Comparison of ENCODE assay signal across 22 mouse cellular contexts in the genomic region with DNA sequence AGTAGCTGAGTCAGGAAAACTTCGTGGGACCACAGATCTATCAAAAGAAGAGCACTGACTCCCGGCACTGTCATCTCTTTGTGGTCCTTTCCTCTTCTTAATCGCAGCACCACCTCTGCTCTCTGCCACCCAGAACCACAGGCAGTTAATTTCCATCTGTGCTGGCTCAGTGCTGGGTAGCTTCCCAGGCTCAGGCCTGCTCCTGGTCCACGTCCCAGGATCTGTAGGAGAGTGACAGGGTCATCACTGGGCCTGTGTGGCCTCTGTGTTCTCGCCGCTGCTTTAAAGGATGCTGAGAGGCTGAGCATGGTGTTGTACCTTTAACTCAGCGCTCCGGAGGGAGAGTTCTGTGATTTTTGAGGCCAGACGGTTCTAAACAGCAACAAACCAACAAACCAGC. TPM values are rescaled to one million over a fixed set of nuclear protein-coding genes. Genes with fewer than 3 reads are reported as not detected.
DNase-seq lines count a peak whose midpoint lies in the region; ATAC-seq lines count a peak whose summit lies in the region.
"Had no signal": no experiment of that assay in that cellular context is flagged by ENCODE, and none has a peak within 500 bp of the region (broad histone marks: within the 10 kb centered on the region; RNA-seq: fewer than 3 reads in every experiment).

No protein-coding gene starts in this region.

- H3K27ac ChIP-seq in midbrain, embryonic 10.5 days (replicated peaks): 0 out of 2 replicates have a peak overlapping the region, but pooled peaks have one; percentile 42
- H3K27ac ChIP-seq in midbrain, embryonic 15.5 days: no peak overlapping the region
- H3K27ac ChIP-seq in hindbrain, embryonic 11.5 days (ENCODE audit: low read depth, low read length): 0 out of 2 replicates have a peak overlapping the region, but pooled peaks have one; percentile 3
- peak overlapping the region; percentile 58 for H3K27ac ChIP-seq in neural tube, embryonic 14.5 days (ENCODE audit: low read depth, low read length)
- H3K27ac ChIP-seq: gastrocnemius, adult 2 months; limb, embryonic 15.5 days; liver, embryonic 15.5 days; midbrain, embryonic 13.5 days had no signal

- ATAC-seq in midbrain, embryonic 15.5 days (replicated peaks): no peak
- ATAC-seq in hindbrain, embryonic 11.5 days (ENCODE audit: low FRiP score): no peak
- ATAC-seq in neural tube, embryonic 14.5 days (ENCODE audit: low read depth): 0 out of 2 replicates have a peak, but pooled peaks have one; percentile 54

- H3K9ac ChIP-seq in midbrain, embryonic 15.5 days: no peak overlapping the region
- H3K9ac ChIP-seq in hindbrain, embryonic 11.5 days (ENCODE audit: low read depth, low read length): no peak overlapping the region
- no peak overlapping the region for H3K9ac ChIP-seq in neural tube, embryonic 14.5 days (replicated peaks; ENCODE audit: low read depth, low read length)
- H3K9ac ChIP-seq: heart, embryonic 12.5 days; limb, embryonic 15.5 days; liver, embryonic 15.5 days; midbrain, embryonic 13.5 days had no signal

- 0 out of 2 replicates have a peak, but pooled peaks cover 7% of the 10 kb centered on the region for H3K27me3 ChIP-seq in midbrain, embryonic 10.5 days (ENCODE audit: low read depth, poor library complexity, severe bottlenecking)
- no peaks in the 10 kb centered on the region for H3K27me3 ChIP-seq in midbrain, embryonic 15.5 days (replicated peaks)
- no peaks in the 10 kb centered on the region for H3K27me3 ChIP-seq in hindbrain, embryonic 11.5 days (ENCODE audit: control insufficient read depth, insufficient read depth, low read length)
- H3K27me3 ChIP-seq in neural tube, embryonic 14.5 days (ENCODE audit: control insufficient read depth, insufficient read depth, low read length): no peaks in the 10 kb centered on the region
- H3K27me3 ChIP-seq: heart, embryonic 12.5 days; limb, embryonic 15.5 days; liver, embryonic 15.5 days; midbrain, embryonic 13.5 days had no signal

- H3K9me3 ChIP-seq in midbrain, embryonic 10.5 days (replicated peaks): no peaks in the 10 kb centered on the region
- no peaks in the 10 kb centered on the region for H3K9me3 ChIP-seq in midbrain, embryonic 15.5 days
- H3K9me3 ChIP-seq in hindbrain, embryonic 11.5 days (ENCODE audit: control insufficient read depth, low read length): no peaks in the 10 kb centered on the region
- H3K9me3 ChIP-seq in neural tube, embryonic 14.5 days (ENCODE audit: control insufficient read depth, low read length): no peaks in the 10 kb centered on the region
- H3K9me3 ChIP-seq: heart, embryonic 12.5 days; limb, embryonic 15.5 days; liver, embryonic 15.5 days; midbrain, embryonic 13.5 days had no signal

- no peak overlapping the region for H3K4me2 ChIP-seq in midbrain, embryonic 15.5 days
- H3K4me2 ChIP-seq in hindbrain, embryonic 11.5 days (replicated peaks; ENCODE audit: low read depth, low read length): no peak overlapping the region
- H3K4me2 ChIP-seq in neural tube, embryonic 14.5 days (ENCODE audit: low read depth, low read length): no peak overlapping the region
- H3K4me2 ChIP-seq: heart, embryonic 12.5 days; limb, embryonic 15.5 days; liver, embryonic 15.5 days; midbrain, embryonic 13.5 days had no signal

- WGBS in midbrain, embryonic 10.5 days: 72% methylated on average over 9 of the region's 9 CpGs
- 67% methylated on average over 9 of the region's 9 CpGs for WGBS in midbrain, embryonic 15.5 days
- 62% methylated on average over 9 of the region's 9 CpGs for WGBS in hindbrain, embryonic 11.5 days
- 54% methylated on average over 9 of the region's 9 CpGs for WGBS in neural tube, embryonic 14.5 days

- peaks cover 22% of the 10 kb centered on the region for H3K4me1 ChIP-seq in midbrain, embryonic 10.5 days
- peaks cover 2% of the 10 kb centered on the region; the same call in 1 of the 2 replicates for H3K4me1 ChIP-seq in midbrain, embryonic 15.5 days
- H3K4me1 ChIP-seq in hindbrain, embryonic 11.5 days (replicated peaks; ENCODE audit: control insufficient read depth, insufficient read depth, low read length): peaks cover 5% of the 10 kb centered on the region; the same call in 1 of the 2 replicates
- H3K4me1 ChIP-seq in neural tube, embryonic 14.5 days (ENCODE audit: control insufficient read depth, insufficient read depth, low read length): peaks cover 9% of the 10 kb centered on the region; the same call in 1 of the 2 replicates
- H3K4me1 ChIP-seq: liver, embryonic 15.5 days had no signal

- DNase-seq in midbrain, embryonic 10.5 days (ENCODE audit: low spot score): no peak
- peak; percentile 45 for DNase-seq in cerebellum, adult 8-10 months
- DNase-seq in hindbrain, embryonic 11.5 days (ENCODE audit: low spot score): no peak
- no peak for DNase-seq in kidney, adult 18-20 months
- no peak for DNase-seq in layer of hippocampus, postnatal 14 days (ENCODE audit: low spot score in 2 of 2)
- DNase-seq in lung, postnatal 14 days: no peak
- DNase-seq: B cell, adult 2 months; embryo, embryonic 11 days; gastrocnemius, adult 2 months; heart, postnatal 14 days; kidney, adult 2 months; kidney, postnatal 14 days; layer of hippocampus, adult 9-11 months; right cerebral cortex, adult 18-20 months; thymus, postnatal 25 days had no signal

- no peak overlapping the region for H3K4me3 ChIP-seq in midbrain, embryonic 10.5 days
- H3K4me3 ChIP-seq in midbrain, embryonic 15.5 days: no peak overlapping the region
- no peak overlapping the region for H3K4me3 ChIP-seq in hindbrain, embryonic 11.5 days (ENCODE audit: low read depth, low read length)
- no peak overlapping the region for H3K4me3 ChIP-seq in neural tube, embryonic 14.5 days (ENCODE audit: low read depth, low read length)
- H3K4me3 ChIP-seq: gastrocnemius, adult 2 months; heart, embryonic 12.5 days; limb, embryonic 15.5 days; liver, embryonic 15.5 days; midbrain, embryonic 13.5 days; myocyte had no signal

- no peaks in the 10 kb centered on the region for H3K36me3 ChIP-seq in midbrain, embryonic 10.5 days
- H3K36me3 ChIP-seq in midbrain, embryonic 15.5 days (replicated peaks): no peaks in the 10 kb centered on the region
- no peaks in the 10 kb centered on the region for H3K36me3 ChIP-seq in hindbrain, embryonic 11.5 days (ENCODE audit: control insufficient read depth, insufficient read depth, low read length)
- no peaks in the 10 kb centered on the region for H3K36me3 ChIP-seq in neural tube, embryonic 14.5 days (ENCODE audit: control insufficient read depth, insufficient read depth, low read length)
- H3K36me3 ChIP-seq: heart, embryonic 12.5 days; limb, embryonic 15.5 days; liver, embryonic 15.5 days; midbrain, embryonic 13.5 days had no signal

RNA-seq across cellular contexts. Expression of a gene that starts 11.1 kb away (rescaled TPM):
- 16.6 and 23.2 TPM in 2 replicates for polyA plus RNA-seq in midbrain, embryonic 10.5 days (2016; fragmentation: Nextera tagmentation; extraction: Ambion mirVana)
- polyA plus RNA-seq in midbrain, embryonic 15.5 days (2015; fragmentation: Nextera tagmentation; extraction: Ambion mirVana): 56.9 and 63.6 TPM in 2 replicates
- 34.7 and 41.4 TPM in 2 replicates for polyA plus RNA-seq in hindbrain, embryonic 11.5 days (2014; fragmentation: Nextera tagmentation; extraction: Ambion mirVana)
- 66.6 and 76.4 TPM in 2 replicates for polyA plus RNA-seq in neural tube, embryonic 14.5 days (2014; fragmentation: Nextera tagmentation; extraction: Ambion mirVana)
- total RNA-seq in layer of hippocampus, postnatal 14 days (2021): 100 to 1,000 TPM; 225 to 280 TPM
